8 mouse cellular contexts compared by ENCODE assay signal in the genomic region with DNA sequence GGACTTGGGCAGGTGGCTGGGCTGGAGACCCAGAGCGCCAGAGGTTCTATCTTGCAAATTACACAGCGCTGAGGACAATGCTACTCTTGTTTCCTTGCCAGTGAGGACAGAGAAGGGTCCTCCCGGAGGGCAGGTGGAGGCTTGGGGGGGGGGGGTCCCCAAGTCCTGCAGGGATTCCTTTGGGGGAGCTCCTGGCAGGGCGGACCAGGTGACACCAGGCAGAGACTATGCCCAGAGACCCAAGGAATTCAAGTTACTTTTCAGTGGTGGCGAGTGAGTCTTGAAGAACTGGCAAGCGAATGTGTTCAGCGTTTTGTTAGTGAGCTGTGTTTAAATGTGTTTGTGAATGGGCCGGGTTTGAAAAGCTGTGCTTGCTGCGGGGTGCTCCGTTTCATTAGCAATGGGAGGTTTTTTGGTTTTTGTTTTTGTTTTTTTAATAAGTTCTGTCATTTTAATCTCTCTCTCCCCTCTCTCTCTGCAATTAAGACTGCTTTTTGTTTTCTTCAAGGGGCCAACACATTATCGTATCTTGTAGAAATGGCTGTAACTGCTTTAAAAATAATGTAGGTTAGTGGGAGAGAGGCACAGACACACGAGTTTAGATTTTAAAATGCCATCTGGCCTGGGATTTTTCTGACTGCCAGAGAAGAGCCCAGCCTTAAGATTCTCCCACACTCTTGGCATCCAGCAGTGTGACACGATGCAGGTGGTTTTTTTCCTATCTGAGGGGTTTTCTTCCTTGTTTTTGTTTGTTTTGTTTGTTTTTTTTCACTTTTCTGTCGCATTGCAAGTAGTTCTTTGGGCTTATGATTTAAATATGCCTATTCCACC. TPM values are rescaled to one million over a fixed set of nuclear protein-coding genes. Genes with fewer than 3 reads are reported as not detected.
A peak's percentile ranks its signal among the peaks of the same experiment; 100 is the strongest.
DNase-seq lines count a peak whose midpoint lies in the region; ATAC-seq and TF ChIP-seq lines count a peak whose summit lies in the region.

No protein-coding gene starts in this region.

- WGBS in heart, embryonic 16.5 days: 25% methylated on average over 14 of the region's 14 CpGs
- WGBS in forebrain, embryonic 10.5 days: 11% methylated on average over 14 of the region's 14 CpGs
- 18% methylated on average over 14 of the region's 14 CpGs for WGBS in limb, embryonic 14.5 days
- WGBS in stomach, embryonic 14.5 days: 22% methylated on average over 14 of the region's 14 CpGs

- TF ChIP-seq POLR2A in limb, embryonic 14.5 days (IDR thresholded peaks at IDR 0.05; ENCODE audit: borderline replicate concordance, extremely low read depth, insufficient read depth, insufficient read length): no peak

- H3K4me2 ChIP-seq in heart, embryonic 16.5 days (ENCODE audit: low read depth, low read length): peak overlapping the region; percentile 100
- peak overlapping the region; percentile 99 for H3K4me2 ChIP-seq in limb, embryonic 14.5 days (replicated peaks; ENCODE audit: low read depth, low read length, severe bottlenecking)
- peak overlapping the region; percentile 99 for H3K4me2 ChIP-seq in stomach, embryonic 14.5 days (replicated peaks; ENCODE audit: low read depth, low read length)

- peak overlapping the region; percentile 89 for H3K9ac ChIP-seq in heart, embryonic 16.5 days (ENCODE audit: low read length)
- H3K9ac ChIP-seq in limb, embryonic 14.5 days (ENCODE audit: low read depth, low read length, severe bottlenecking): peak overlapping the region; percentile 75
- H3K9ac ChIP-seq in stomach, embryonic 14.5 days (replicated peaks; ENCODE audit: low read depth, low read length): peak overlapping the region; percentile 41; the same call in 1 of the 2 replicates

- no peak for DNase-seq in heart, adult 8-10 months (ENCODE audit: low spot score)
- DNase-seq in Muller cell, postnatal 12 days (ENCODE audit: inconsistent ontology term): peak; percentile 47
- DNase-seq in forebrain, embryonic 10.5 days (ENCODE audit: extremely low spot score, low spot score): no peak
- no peak for DNase-seq in limb, embryonic 14.5 days (ENCODE audit: low spot score)
- no peak for DNase-seq in ovary, adult 18-20 months (ENCODE audit: low spot score)
- DNase-seq in thymus, postnatal 25 days: no peak

- 0 out of 2 replicates have a peak, but pooled peaks have one; percentile 51 for ATAC-seq in heart, embryonic 16.5 days (replicated peaks; ENCODE audit: extremely low read depth, insufficient read depth, low FRiP score)
- ATAC-seq in limb, embryonic 14.5 days (ENCODE audit: low FRiP score, low read depth): no peak
- ATAC-seq in stomach, embryonic 14.5 days (ENCODE audit: insufficient number of reproducible peaks, insufficient read depth, low FRiP score, low read depth): no peak

- peak overlapping the region; percentile 73 for H3K4me3 ChIP-seq in heart, embryonic 16.5 days (ENCODE audit: low read length)
- H3K4me3 ChIP-seq in forebrain, embryonic 10.5 days: peak overlapping the region; percentile 80
- peak overlapping the region; percentile 63 for H3K4me3 ChIP-seq in limb, embryonic 14.5 days (replicated peaks; ENCODE audit: low read length)
- peak overlapping the region; percentile 62 for H3K4me3 ChIP-seq in stomach, embryonic 14.5 days (ENCODE audit: low read depth, low read length)

- H3K27me3 ChIP-seq in heart, embryonic 16.5 days (ENCODE audit: control insufficient read depth, insufficient read depth, low read length): peaks cover 17% of the 10 kb centered on the region
- H3K27me3 ChIP-seq in forebrain, embryonic 10.5 days (ENCODE audit: poor library complexity, severe bottlenecking): peaks cover 60% of the 10 kb centered on the region
- peaks cover 24% of the 10 kb centered on the region for H3K27me3 ChIP-seq in limb, embryonic 14.5 days (ENCODE audit: control insufficient read depth, insufficient read depth, low read length)
- H3K27me3 ChIP-seq in stomach, embryonic 14.5 days (ENCODE audit: control insufficient read depth, insufficient read depth, low read length): 0 out of 2 replicates have a peak, but pooled peaks cover 2% of the 10 kb centered on the region

- H3K4me1 ChIP-seq in heart, embryonic 16.5 days (ENCODE audit: control insufficient read depth, insufficient read depth, low read length): peaks cover 7% of the 10 kb centered on the region; the same call in 1 of the 2 replicates
- H3K4me1 ChIP-seq in forebrain, embryonic 10.5 days: peaks cover 45% of the 10 kb centered on the region
- H3K4me1 ChIP-seq in limb, embryonic 14.5 days (ENCODE audit: control insufficient read depth, insufficient read depth, low read length): peaks cover 15% of the 10 kb centered on the region
- H3K4me1 ChIP-seq in stomach, embryonic 14.5 days (ENCODE audit: control insufficient read depth, insufficient read depth, low read length): peaks cover 10% of the 10 kb centered on the region; the same call in 1 of the 2 replicates

- no peaks in the 10 kb centered on the region for H3K36me3 ChIP-seq in heart, embryonic 16.5 days (ENCODE audit: control insufficient read depth, insufficient read depth)
- H3K36me3 ChIP-seq in forebrain, embryonic 10.5 days (replicated peaks): no peaks in the 10 kb centered on the region
- no peaks in the 10 kb centered on the region for H3K36me3 ChIP-seq in limb, embryonic 14.5 days (ENCODE audit: control insufficient read depth, insufficient read depth, low read length)
- no peaks in the 10 kb centered on the region for H3K36me3 ChIP-seq in stomach, embryonic 14.5 days (ENCODE audit: control insufficient read depth, insufficient read depth, low read length)

- H3K27ac ChIP-seq in heart, embryonic 16.5 days (ENCODE audit: low read length): no peak overlapping the region
- H3K27ac ChIP-seq in forebrain, embryonic 10.5 days: peak overlapping the region; percentile 96
- peak overlapping the region; percentile 52; the same call in 1 of the 2 replicates for H3K27ac ChIP-seq in limb, embryonic 14.5 days (replicated peaks; ENCODE audit: low read depth, low read length)
- H3K27ac ChIP-seq in stomach, embryonic 14.5 days (ENCODE audit: low read length): no peak overlapping the region

- H3K9me3 ChIP-seq in heart, embryonic 16.5 days (replicated peaks; ENCODE audit: control insufficient read depth, low read length): no peaks in the 10 kb centered on the region
- H3K9me3 ChIP-seq in forebrain, embryonic 10.5 days: no peaks in the 10 kb centered on the region
- no peaks in the 10 kb centered on the region for H3K9me3 ChIP-seq in limb, embryonic 14.5 days (ENCODE audit: control insufficient read depth, low read length)
- H3K9me3 ChIP-seq in stomach, embryonic 14.5 days (ENCODE audit: control insufficient read depth, low read depth, low read length): no peaks in the 10 kb centered on the region

RNA-seq across cellular contexts. Expression of a gene that starts 1.1 kb away (rescaled TPM):
- polyA plus RNA-seq in heart, embryonic 16.5 days (2015; fragmentation: Nextera tagmentation; extraction: Ambion mirVana): 17.4 and 22.2 TPM in 2 replicates
- total RNA-seq in heart, adult 8-10 months (2022): 1 to 10 TPM; 6.3 to 9.3 (median 7.5) TPM
- polyA plus RNA-seq in forebrain, embryonic 10.5 days (2016; fragmentation: Nextera tagmentation; extraction: Ambion mirVana): 41.9 and 42.3 TPM in 2 replicates
- polyA plus RNA-seq in limb, embryonic 14.5 days (2012; rRNA removed): 32.2 and 35.4 TPM in 2 replicates
- 47.1 and 48.2 TPM in 2 replicates for polyA plus RNA-seq in limb, embryonic 14.5 days (2014; fragmentation: Nextera tagmentation; extraction: Ambion mirVana)
- 22.3 and 24.0 TPM in 2 replicates for polyA plus RNA-seq in stomach, embryonic 14.5 days (2014; fragmentation: Nextera tagmentation; extraction: Ambion mirVana)

Comparison
In these comparisons a context has a peak if more than half of its experiments do, and no peak if none do; other contexts are left out.
1. H3K27ac ChIP-seq: peak in forebrain, embryonic 10.5 days (single experiment) and limb, embryonic 14.5 days (single experiment); none in heart, embryonic 16.5 days (single experiment) and stomach, embryonic 14.5 days (single experiment).
2. Peak in every context shown above with its lines, with median percentiles within 50 percentile points of each other: H3K4me2 ChIP-seq, H3K4me3 ChIP-seq and H3K9ac ChIP-seq.